In the genomic region with DNA sequence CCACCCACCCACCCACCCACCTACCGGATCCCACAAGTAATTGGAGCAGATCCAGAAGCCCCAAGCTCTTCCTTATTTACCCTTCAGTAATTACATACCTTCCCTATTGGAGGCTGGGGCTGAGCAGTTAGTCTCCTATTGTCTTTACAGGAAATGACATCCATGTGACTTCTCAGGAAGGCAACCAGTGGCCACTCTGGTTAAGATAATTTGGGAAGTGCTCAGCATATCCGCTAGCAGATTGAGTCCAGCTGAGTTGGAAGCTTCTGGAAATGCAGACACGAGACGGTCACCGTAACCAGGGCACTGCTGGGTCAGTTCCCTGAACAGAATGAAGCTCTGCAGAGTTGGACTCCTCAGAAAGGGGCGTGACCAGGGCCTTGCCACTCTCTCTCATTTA, we compare ENCODE assay signal across 7 mouse cellular contexts.
DNase-seq lines count a peak whose midpoint lies in the region; ATAC-seq and TF ChIP-seq lines count a peak whose summit lies in the region.

No protein-coding gene starts in this region.

- no peak for DNase-seq in lung, adult 2 months
- DNase-seq in adipocyte (ENCODE audit: low spot score): no peak
- DNase-seq in frontal cortex, postnatal 36 days (ENCODE audit: low spot score in 2 of 2): no peak
- DNase-seq in right cerebral cortex, adult 18-20 months: no peak

- 56% methylated on average over 6 of the region's 6 CpGs for whole genome bisulfite sequencing in intestine, postnatal 0 days
- WGBS in lung, adult 2 months: 26% methylated on average over 6 of the region's 6 CpGs

- no peak for TF ChIP-seq POLR2A in lung, adult 2 months (IDR thresholded peaks at IDR 0.05; ENCODE audit: borderline replicate concordance, extremely low read depth, low read depth, low read length)

- H3K9me3 ChIP-seq in intestine, postnatal 0 days (ENCODE audit: control insufficient read depth): no peaks in the 10 kb centered on the region

- H3K27ac ChIP-seq in intestine, postnatal 0 days (ENCODE audit: low read depth, low read length): no peak overlapping the region

- H3K9ac ChIP-seq in intestine, postnatal 0 days (ENCODE audit: low read depth, low read length): no peak overlapping the region

- H3K27me3 ChIP-seq in intestine, postnatal 0 days (replicated peaks; ENCODE audit: control insufficient read depth, insufficient read depth, low read length): no peaks in the 10 kb centered on the region

- no peak overlapping the region for H3K4me3 ChIP-seq in intestine, postnatal 0 days (ENCODE audit: low read depth, low read length)
- peak overlapping the region; percentile 7 for H3K4me3 ChIP-seq in lung, adult 2 months (replicated peaks; ENCODE audit: extremely low read depth, low read depth, low read length)

- 0 out of 2 replicates have a peak, but pooled peaks have one; percentile 17 for ATAC-seq in common myeloid progenitor, adult 5-6 weeks (replicated peaks; ENCODE audit: low read depth, poor library complexity, severe bottlenecking)
- peak; percentile 59 for ATAC-seq in granulocyte monocyte progenitor cell, adult 5-6 weeks (replicated peaks; ENCODE audit: poor library complexity, severe bottlenecking)
- ATAC-seq in intestine, postnatal 0 days: peak; percentile 40; the same call in 1 of the 2 replicates

- peak overlapping the region; percentile 13; the same call in 1 of the 2 replicates for H3K4me2 ChIP-seq in intestine, postnatal 0 days (replicated peaks; ENCODE audit: low read depth)

- 0 out of 2 replicates have a peak, but pooled peaks cover 7% of the 10 kb centered on the region for H3K4me1 ChIP-seq in intestine, postnatal 0 days (replicated peaks; ENCODE audit: control insufficient read depth, insufficient read depth, low read length)
- H3K4me1 ChIP-seq in lung, adult 2 months (ENCODE audit: control insufficient read depth, insufficient read depth, low read length): peaks cover 13% of the 10 kb centered on the region

- 0 out of 2 replicates have a peak, but pooled peaks cover 4% of the 10 kb centered on the region for H3K36me3 ChIP-seq in intestine, postnatal 0 days (ENCODE audit: control insufficient read depth, insufficient read depth)

- TF ChIP-seq CTCF in intestine, postnatal 0 days (IDR thresholded peaks at IDR 0.05; ENCODE audit: low read depth): no peak
- TF ChIP-seq CTCF in lung, adult 2 months (IDR thresholded peaks at IDR 0.05; ENCODE audit: insufficient read depth, low read length): no peak
